Mouse (Mus musculus) forebrain, embryonic 13.5 days (tissue): ENCODE results near the gene Chad. TPM values are rescaled to one million over a fixed set of nuclear protein-coding genes. Genes with fewer than 3 reads are reported as not detected.

Source experiments
- ATAC-seq: fragments of 200-750 bp; cut with Nextera tagmentation; 2 replicates; pipeline ENCODE4 v1.8.0; 2017
- H3K27ac ChIP-seq: fragments of 300-500 bp; sonication (generic); 2 replicates; pipeline ENCODE4 v1.5.1; 2015; ENCODE audit warnings: inconsistent platforms, mild to moderate bottlenecking, moderate library complexity
- H3K27me3 ChIP-seq: fragments of 300-500 bp; sonication (generic); 2 replicates; pipeline ENCODE4 v1.6.1; 2015; ENCODE audit warnings: mild to moderate bottlenecking, inconsistent platforms
- H3K36me3 ChIP-seq: fragments of 300-500 bp; sonication (generic); 2 replicates; pipeline ENCODE4 v1.6.1; 2015; ENCODE audit warnings: mild to moderate bottlenecking, inconsistent platforms; ENCODE audit not compliant: poor library complexity, severe bottlenecking
- H3K4me1 ChIP-seq: fragments of 300-500 bp; sonication (generic); 2 replicates; pipeline ENCODE4 v1.6.1; 2015; ENCODE audit warnings: inconsistent platforms
- H3K4me2 ChIP-seq: fragments of 300-500 bp; sonication (generic); 2 replicates; pipeline ENCODE4 v1.6.1; 2015; ENCODE audit warnings: inconsistent platforms, mild to moderate bottlenecking, moderate library complexity
- H3K4me3 ChIP-seq: fragments of 300-500 bp; sonication (generic); 2 replicates; pipeline ENCODE4 v1.5.1; 2015; ENCODE audit warnings: mild to moderate bottlenecking, inconsistent platforms
- H3K9ac ChIP-seq: fragments of 300-500 bp; sonication (generic); 2 replicates; pipeline ENCODE4 v1.6.1; 2015; ENCODE audit warnings: mild to moderate bottlenecking, inconsistent platforms
- H3K9me3 ChIP-seq: fragments of 300-500 bp; sonication (generic); replicated peaks from 2 replicates; pipeline ENCODE4 v1.6.1; 2016; ENCODE audit warnings: inconsistent platforms
- WGBS: fragments of 180-500 bp; shearing (Covaris S2); methylation state at CpG from one replicate; pipeline ENCODE4 v1.1.7; 2015; 5-methylcytosine and 5-hydroxymethylcytosine counted together
- polyA plus RNA-seq: library from polyadenylated mRNA; unstranded; fragments of >200 nt; fragmentation: Nextera tagmentation; extraction: Ambion mirVana; gene quantifications from 2 replicates; pipeline ENCODE4 v1.2.1, GENCODE M21; 2015

The Chad gene
- polyA plus RNA-seq, 1 experiment from 2014 or later: 0.19 TPM

DNA sequence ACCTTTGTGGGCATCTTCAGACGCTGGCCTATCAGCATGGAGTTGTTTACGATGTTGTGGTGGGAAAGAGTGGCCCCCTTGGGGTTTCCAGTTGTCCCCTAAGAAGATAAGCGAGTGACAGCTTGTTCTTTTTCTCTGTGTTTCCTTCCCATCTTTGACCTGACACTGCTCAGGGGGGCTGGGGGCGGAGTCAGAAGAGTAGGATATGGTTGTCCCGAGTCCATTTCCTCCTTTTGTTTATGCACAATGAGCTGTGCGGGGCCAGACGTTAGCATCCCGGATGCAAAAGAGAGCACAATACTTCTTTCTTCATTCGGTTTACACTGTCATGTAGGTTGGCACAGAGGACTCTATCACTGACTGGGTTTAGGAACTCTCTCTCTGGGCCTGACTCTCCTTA, 5.8 kb downstream of the Chad start:
- Histone ChIP-seq H3K27ac (no peak overlapping the region), H3K4me3 (no peak overlapping the region), H3K36me3 (0 out of 2 replicates have a peak, but pooled peaks cover 3% of the 10 kb centered on the region), H3K4me2 (no peak overlapping the region), H3K27me3 (peaks cover 7% of the 10 kb centered on the region), H3K9me3 (no peaks in the 10 kb centered on the region), H3K9ac (no peak overlapping the region), H3K4me1 (no peaks in the 10 kb centered on the region)
- 50% methylated on average over 9 of the region's 9 CpGs for WGBS
- no peak for ATAC-seq

DNA sequence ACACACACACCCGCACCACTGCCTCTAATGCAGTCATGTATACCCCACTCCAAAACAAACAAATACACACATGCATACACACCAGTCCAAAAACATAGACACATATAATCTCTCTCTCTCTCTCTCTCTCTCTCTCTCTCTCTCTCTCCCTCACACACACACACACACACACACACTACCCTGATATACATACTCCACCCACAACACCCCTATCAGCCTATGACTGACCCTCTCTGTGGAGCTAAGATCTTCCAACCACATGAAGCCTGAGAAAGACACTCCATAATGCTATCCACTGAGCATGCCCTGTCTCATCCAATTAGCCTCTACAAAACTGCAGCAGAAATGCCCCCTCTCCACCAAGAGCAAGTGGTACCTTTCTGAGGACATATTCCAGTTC, 7.0 kb downstream of the Chad start:
- Histone ChIP-seq H3K4me1 (no peaks in the 10 kb centered on the region), H3K4me2 (no peak overlapping the region), H3K27me3 (no peaks in the 10 kb centered on the region), H3K36me3 (0 out of 2 replicates have a peak, but pooled peaks cover 3% of the 10 kb centered on the region), H3K9me3 (no peaks in the 10 kb centered on the region), H3K9ac (no peak overlapping the region), H3K4me3 (no peak overlapping the region), H3K27ac (no peak overlapping the region)
- ATAC-seq: no peak
- WGBS: 88% methylated on average over 1 of the region's 1 CpGs

DNA sequence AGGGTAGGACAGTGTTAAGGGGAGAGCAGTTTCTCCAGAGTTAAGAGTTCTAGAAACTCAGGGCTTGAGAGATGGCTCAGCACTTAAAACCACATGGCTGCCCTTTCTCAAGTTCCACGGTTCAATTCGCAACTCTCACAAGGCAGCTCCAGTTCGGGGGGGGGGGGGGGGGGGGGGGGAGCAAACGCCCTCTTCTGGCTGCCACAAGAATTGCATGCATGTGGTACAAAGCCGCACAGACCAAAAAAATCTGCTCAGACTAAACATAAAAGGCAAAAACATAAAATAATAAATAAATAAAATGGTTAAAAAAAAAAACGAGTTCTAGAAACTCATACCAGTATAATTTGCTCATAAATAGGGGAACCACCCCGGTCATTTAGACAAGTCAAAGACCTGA, 9.7 kb downstream of the Chad start:
- H3K4me1 ChIP-seq: no peaks in the 10 kb centered on the region
- H3K27ac ChIP-seq: no peak overlapping the region
- WGBS: 18% methylated on average over 7 of the region's 7 CpGs
- H3K4me2 ChIP-seq: no peak overlapping the region
- 0 out of 2 replicates have a peak, but pooled peaks cover under 1% of the 10 kb centered on the region for H3K36me3 ChIP-seq
- no peak for ATAC-seq
- H3K27me3 ChIP-seq: no peaks in the 10 kb centered on the region
- no peak overlapping the region for H3K9ac ChIP-seq
- no peaks in the 10 kb centered on the region for H3K9me3 ChIP-seq
- H3K4me3 ChIP-seq: no peak overlapping the region

DNA sequence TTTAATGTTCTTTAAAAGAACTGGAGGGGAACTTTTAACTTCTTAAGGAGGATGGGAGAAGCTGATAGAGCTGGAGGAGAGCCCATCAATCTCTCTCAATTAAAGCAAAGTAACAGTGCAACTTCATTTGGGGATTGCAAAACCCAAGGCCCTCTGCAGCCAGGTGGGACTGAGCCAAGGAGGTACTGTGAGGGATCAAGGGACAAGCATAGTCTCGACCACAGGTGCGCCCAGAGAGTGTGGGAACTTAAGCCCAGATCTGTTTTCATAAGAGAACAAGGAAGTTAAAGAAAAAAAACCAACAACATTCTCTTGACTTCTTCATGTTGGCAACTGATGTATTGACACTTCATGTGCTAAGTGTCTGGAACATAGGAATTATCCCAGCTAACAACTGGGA, 10.2 kb downstream of the Chad start:
- Histone ChIP-seq H3K9me3 (no peaks in the 10 kb centered on the region), H3K4me3 (no peak overlapping the region), H3K4me2 (no peak overlapping the region), H3K9ac (no peak overlapping the region), H3K27me3 (no peaks in the 10 kb centered on the region), H3K36me3 (no peaks in the 10 kb centered on the region), H3K4me1 (no peaks in the 10 kb centered on the region), H3K27ac (no peak overlapping the region)
- no peak for ATAC-seq
- WGBS: 86% methylated on average over 2 of the region's 2 CpGs

DNA sequence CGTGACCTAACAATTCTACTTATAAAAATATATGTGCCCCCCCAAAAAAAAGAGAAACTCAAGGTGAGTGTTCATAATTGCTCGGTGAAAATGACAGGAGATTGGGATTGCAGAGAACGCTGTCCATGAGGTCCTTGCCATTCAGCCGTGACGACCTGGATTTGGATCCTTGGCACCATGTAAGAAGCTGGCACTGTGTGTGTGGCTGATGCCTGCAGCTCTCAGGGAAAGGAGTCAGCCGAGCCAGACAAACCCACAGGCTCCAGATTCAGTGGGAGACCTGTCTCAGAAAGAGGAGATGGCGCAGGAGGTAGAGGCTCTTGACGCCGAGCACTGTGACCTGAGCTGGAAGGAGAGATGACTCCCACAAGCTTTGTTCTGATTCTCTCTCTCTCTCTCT, 11.5 kb downstream of the Chad start:
- Histone ChIP-seq H3K27me3 (no peaks in the 10 kb centered on the region), H3K4me3 (no peak overlapping the region), H3K36me3 (no peaks in the 10 kb centered on the region), H3K27ac (no peak overlapping the region), H3K9ac (no peak overlapping the region), H3K9me3 (no peaks in the 10 kb centered on the region), H3K4me1 (no peaks in the 10 kb centered on the region), H3K4me2 (no peak overlapping the region)
- no peak for ATAC-seq
- 89% methylated on average over 9 of the region's 9 CpGs for WGBS

DNA sequence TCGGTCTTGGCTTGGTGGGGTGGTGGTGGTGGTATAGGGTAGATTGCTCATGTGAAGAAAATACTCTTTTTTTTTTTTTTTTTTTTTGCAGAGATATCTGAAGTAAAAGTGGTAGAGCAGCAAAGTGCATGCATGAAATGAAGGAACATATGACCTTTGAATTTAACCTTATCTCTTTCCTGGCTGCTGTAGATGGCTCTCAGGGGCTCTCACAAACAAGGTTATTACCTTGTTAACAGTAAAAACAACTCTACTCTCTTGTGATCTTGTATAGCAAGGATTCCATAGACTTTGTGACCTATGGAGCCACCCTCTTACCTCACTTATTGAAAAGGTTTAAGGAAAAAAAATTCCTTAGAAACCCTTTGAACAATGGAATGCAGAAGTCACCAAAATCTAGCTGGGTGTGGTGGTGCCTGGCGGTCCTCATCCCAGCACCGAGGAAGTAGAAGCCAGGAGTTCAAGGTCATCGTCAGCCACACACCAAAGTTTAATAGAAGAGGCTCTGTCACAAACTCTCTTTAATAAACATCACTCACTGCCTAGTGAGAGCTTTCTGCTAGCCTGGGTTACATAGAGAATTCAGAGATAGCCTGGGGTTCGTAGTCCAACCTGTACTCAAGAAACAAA, 15.4 kb downstream of the Chad start:
- Histone ChIP-seq H3K4me3 (no peak overlapping the region), H3K4me1 (no peaks in the 10 kb centered on the region), H3K9me3 (no peaks in the 10 kb centered on the region), H3K4me2 (no peak overlapping the region), H3K9ac (no peak overlapping the region), H3K27me3 (no peaks in the 10 kb centered on the region), H3K36me3 (no peaks in the 10 kb centered on the region), H3K27ac (no peak overlapping the region)
- ATAC-seq: no peak
- 94% methylated on average over 5 of the region's 5 CpGs for WGBS

DNA sequence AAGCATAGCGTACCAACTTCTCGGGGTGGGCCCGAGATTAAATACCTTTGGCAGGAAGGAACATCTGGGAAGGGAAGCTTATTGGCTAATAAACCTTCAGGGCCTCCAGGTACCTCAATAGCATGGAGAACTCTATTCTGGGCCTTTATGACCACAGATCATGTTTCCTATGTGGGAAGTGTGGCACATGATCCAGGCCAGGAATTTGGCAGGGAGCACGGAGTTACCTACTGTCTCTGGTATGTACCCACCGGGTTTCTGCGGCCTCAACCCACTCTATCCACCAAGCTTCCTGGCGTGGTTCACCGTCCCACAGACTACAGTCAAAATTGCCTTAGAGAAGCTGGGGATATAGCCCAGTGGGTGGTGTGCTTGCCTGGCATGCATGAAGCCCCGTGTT, 20.2 kb downstream of the Chad start:
- Histone ChIP-seq H3K36me3 (no peaks in the 10 kb centered on the region), H3K4me1 (no peaks in the 10 kb centered on the region), H3K4me2 (no peak overlapping the region), H3K27me3 (no peaks in the 10 kb centered on the region), H3K4me3 (no peak overlapping the region), H3K9me3 (no peaks in the 10 kb centered on the region), H3K9ac (no peak overlapping the region), H3K27ac (no peak overlapping the region)
- ATAC-seq: no peak
- WGBS: 93% methylated on average over 9 of the region's 9 CpGs

DNA sequence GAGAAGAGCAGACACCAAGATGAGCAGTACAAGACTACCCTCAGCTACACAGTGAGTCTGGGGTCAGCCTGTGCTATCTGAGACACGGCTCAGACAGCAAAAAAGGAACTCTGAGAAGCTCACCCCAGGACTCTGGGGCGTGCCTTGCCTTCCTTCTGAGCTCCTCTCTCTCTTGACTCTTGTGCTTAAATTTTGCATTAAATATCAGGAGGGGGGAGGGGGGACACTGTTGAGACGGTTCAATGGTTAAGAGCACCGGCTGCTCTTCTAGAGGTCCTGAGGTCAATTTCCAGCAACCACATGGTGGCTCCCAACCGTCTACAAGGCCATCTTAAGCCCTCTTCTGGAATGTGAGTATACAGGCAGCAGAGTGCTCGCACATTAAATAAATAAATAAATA, 22.7 kb downstream of the Chad start:
- 85% methylated on average over 6 of the region's 6 CpGs for WGBS
- no peaks in the 10 kb centered on the region for H3K4me1 ChIP-seq
- no peak overlapping the region for H3K9ac ChIP-seq
- no peak for ATAC-seq
- no peaks in the 10 kb centered on the region for H3K9me3 ChIP-seq
- no peaks in the 10 kb centered on the region for H3K27me3 ChIP-seq
- no peaks in the 10 kb centered on the region for H3K36me3 ChIP-seq
- H3K27ac ChIP-seq: no peak overlapping the region
- H3K4me2 ChIP-seq: no peak overlapping the region
- no peak overlapping the region for H3K4me3 ChIP-seq

DNA sequence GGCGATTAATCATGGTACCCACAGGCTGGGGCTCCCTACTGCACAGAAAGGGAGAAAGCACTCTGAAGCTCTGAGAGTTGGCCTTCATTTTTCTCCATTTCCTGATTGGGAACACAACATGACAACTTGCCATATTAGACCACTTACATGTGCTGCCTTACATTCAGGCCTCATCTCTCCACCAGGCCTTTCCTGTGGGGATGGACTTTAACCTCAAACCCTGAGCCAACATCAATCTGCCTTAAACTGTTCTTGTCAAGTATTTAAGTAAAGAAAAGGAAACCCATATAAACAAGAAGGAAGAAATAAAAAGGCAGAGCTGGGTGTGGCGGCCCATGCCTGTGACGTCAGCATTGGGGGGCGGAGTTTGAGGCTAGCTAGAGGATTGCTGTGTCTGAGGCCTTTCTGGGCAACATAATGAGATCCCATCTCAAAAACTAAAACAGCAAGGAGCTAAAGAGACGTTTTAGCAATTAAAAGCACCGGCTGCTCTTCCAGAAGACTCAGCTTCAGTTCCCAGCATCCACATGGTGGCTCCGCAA, 31.5 kb downstream of the Chad start:
- H3K27me3 ChIP-seq: 0 out of 2 replicates have a peak, but pooled peaks cover 3% of the 10 kb centered on the region
- H3K36me3 ChIP-seq: no peaks in the 10 kb centered on the region
- no peak for ATAC-seq
- no peak overlapping the region for H3K4me3 ChIP-seq
- no peak overlapping the region for H3K9ac ChIP-seq
- peaks cover 4% of the 10 kb centered on the region; the same call in 1 of the 2 replicates for H3K4me1 ChIP-seq
- H3K4me2 ChIP-seq: no peak overlapping the region
- no peaks in the 10 kb centered on the region for H3K9me3 ChIP-seq
- WGBS: 71% methylated on average over 7 of the region's 7 CpGs
- H3K27ac ChIP-seq: no peak overlapping the region

DNA sequence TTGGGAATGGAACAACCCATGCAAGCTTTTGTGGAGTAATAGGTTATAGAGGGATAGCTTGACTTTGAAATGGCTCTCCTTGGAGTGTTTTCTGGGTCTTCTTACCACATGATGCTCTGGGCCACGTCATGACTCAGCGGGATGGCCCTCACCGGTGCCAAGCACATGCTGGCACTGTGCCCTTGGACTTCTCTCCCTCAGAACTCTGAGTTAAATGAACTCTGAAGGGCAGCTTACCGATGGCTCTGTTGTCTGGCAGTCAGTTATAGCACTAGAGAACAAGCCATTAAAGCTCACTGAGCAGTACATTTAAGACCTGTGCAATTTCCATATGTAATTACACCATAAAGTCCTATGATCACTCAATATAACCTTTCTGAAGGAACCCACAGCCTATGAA, 32.5 kb downstream of the Chad start:
- H3K4me1 ChIP-seq: peaks cover 12% of the 10 kb centered on the region
- no peaks in the 10 kb centered on the region for H3K36me3 ChIP-seq
- 0 out of 2 replicates have a peak, but pooled peaks cover 3% of the 10 kb centered on the region for H3K27me3 ChIP-seq
- H3K27ac ChIP-seq: no peak overlapping the region
- no peaks in the 10 kb centered on the region for H3K9me3 ChIP-seq
- WGBS: 89% methylated on average over 4 of the region's 4 CpGs
- H3K4me2 ChIP-seq: no peak overlapping the region
- H3K4me3 ChIP-seq: no peak overlapping the region
- no peak for ATAC-seq
- no peak overlapping the region for H3K9ac ChIP-seq

DNA sequence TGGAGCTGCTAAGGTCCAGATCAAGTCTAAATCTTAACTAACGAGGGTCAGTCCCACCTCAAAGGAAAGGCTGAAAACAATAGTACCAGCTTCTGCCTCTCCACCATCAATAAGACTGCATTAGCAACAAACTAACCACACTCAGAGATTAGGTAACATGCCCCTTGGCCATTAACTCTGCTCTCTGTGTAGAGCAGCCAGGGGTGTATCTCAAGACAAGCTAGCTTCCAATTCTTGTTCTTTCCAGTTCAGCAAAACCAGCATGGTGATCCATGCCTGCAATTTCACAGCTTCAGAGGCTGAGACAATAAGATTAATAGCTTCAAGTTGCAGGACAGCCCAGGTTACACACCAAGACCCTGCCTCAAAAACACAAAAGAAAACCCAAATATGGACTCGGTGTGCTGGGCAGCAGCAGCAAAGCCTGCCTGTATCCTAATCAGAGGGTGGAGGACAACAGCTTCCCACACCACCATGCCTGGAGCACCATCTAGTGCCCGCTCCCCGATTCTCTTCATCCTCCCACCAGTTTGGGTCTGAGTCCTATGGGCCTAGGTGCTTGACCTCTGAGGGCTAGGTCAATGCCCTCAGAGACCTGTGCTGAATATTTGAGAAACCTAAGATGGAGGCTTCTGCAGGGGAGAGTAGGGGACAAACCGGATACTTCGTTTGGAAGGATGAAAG, 33.7 kb downstream of the Chad start:
- no peak overlapping the region for H3K27ac ChIP-seq
- H3K36me3 ChIP-seq: no peaks in the 10 kb centered on the region
- no peak overlapping the region for H3K4me3 ChIP-seq
- 0 out of 2 replicates have a peak, but pooled peaks cover 3% of the 10 kb centered on the region for H3K27me3 ChIP-seq
- no peaks in the 10 kb centered on the region for H3K9me3 ChIP-seq
- no peak overlapping the region for H3K4me2 ChIP-seq
- 71% methylated on average over 6 of the region's 6 CpGs for WGBS
- ATAC-seq: no peak
- H3K9ac ChIP-seq: no peak overlapping the region
- H3K4me1 ChIP-seq: peaks cover 12% of the 10 kb centered on the region

DNA sequence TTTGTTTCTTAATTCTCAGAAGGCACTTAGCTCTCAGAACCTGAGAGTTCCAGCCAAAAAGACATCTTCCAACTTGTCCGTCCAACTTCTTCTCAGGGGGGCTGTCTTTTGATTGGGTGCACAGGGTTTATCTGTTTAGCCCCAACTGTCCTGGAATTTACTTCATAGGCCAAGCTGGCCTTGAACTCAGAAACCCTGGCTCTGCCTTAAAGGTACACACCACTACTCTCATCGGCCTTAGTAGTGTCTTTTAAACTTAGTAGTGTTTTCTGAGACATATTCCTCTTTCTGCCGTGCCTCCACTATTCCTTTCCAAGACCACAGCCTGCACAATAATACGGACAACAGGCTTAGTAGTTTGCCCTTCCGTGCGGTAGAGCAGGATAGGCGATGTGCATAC, 35.6 kb downstream of the Chad start:
- H3K27me3 ChIP-seq: 0 out of 2 replicates have a peak, but pooled peaks cover 3% of the 10 kb centered on the region
- no peaks in the 10 kb centered on the region for H3K36me3 ChIP-seq
- H3K4me3 ChIP-seq: peak overlapping the region; percentile 45; the same call in 1 of the 2 replicates
- H3K4me2 ChIP-seq: peak overlapping the region; percentile 80; the same call in 1 of the 2 replicates
- H3K9me3 ChIP-seq: no peaks in the 10 kb centered on the region
- H3K27ac ChIP-seq: no peak overlapping the region
- H3K4me1 ChIP-seq: peaks cover 12% of the 10 kb centered on the region
- 91% methylated on average over 7 of the region's 7 CpGs for WGBS
- ATAC-seq: no peak
- no peak overlapping the region for H3K9ac ChIP-seq
